Mouse (Mus musculus) left cerebral cortex, postnatal 36 days (tissue): Measurements from ENCODE around the gene Alg12. TPM values are rescaled to one million over a fixed set of nuclear protein-coding genes. Genes with fewer than 3 reads are reported as not detected.
A peak's percentile ranks its signal among the peaks of the same experiment; 100 is the strongest.
"Not testable (repeated sequence)": the region's sequence is repeated elsewhere in the genome, so short reads cannot be mapped to it uniquely, and the experiment has no call there.

Experiments used
- DNase-seq, 2 experiments: peaks; one replicate each; pipeline ENCODE4 v3.0.0; 2021 to 2022; ENCODE audit warnings: low spot score in 2 of 2, mixed read lengths in 1 of 2
- intact Hi-C: fragments of 180-260 bp; cut with DNase I; formaldehyde crosslinking; loops from one replicate; pipeline ENCODE4 v1.15.1; 2025
- total RNA-seq, 2 experiments: library from RNA; stranded (reverse); gene quantifications; 2 replicates each; pipeline ENCODE4 v1.2.3; 2021

Gene Alg12
- total RNA-seq, 2 experiments from 2014 or later, result 12.8 to 15.7 TPM

DNA sequence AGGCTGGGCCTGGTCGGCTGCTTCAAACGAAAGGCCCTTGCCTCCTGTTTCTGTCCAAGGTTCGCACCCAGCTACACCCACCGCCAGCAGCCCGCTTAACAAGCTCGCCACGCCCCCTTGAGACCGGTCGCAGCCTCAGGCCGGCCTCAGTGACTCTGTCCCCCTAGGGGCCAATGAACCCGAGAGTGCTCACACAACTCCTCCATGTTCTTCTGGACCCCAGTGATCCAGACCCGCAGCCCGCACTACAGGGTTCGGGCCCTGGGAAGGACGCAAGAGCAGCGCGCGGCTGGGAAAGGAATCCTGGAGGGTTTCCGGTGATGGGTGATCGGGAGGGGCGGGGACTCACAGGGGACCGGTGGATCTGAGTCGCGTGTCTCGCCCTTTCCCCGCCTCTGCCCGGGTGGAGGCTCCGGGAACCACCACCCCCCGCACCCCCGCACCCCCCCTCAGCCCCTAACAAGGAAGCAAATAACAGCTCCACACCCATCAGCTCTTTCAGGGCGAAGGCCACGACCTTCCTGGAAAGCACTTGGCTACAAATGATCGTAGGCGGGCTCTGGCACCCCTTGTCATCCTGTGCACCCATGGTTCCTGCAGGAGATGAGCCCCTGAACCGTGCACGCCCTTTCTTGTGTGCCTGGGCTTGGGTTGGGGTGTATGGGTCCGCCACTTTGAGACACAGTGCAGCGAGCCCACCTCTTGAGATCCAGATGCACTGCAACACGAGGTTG lies 18.2 kb upstream of the Alg12 start:
- intact Hi-C loops, result no loop called here
- DNase-seq, result peak; percentile 53 to 55

- intact Hi-C loops, result no loop called here
- DNase-seq, result no peak
Measured at GRCm38 (mm10) chr15:88836571-88836970, 17.5 kb upstream of the Alg12 start.

DNA sequence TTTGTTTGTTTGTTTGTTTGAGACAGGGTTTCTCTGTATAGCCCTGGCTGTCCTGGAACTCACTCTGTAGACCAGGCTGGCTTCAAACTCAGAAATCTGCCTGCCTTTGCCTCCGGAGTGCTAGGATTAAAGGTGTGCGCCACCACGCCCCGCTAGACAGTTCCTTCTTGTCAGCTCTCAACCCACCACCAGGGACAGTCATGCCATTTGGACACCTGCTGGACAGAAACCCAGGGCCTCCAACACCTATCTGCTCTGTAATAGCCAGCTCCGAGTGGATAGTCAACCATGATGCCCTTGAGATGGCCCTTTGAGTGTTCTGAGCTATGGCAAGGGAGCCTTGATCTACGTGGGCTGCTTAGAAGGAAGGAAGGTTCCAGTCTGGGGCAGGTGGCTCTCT lies 16.9 kb upstream of the Alg12 start:
- DNase-seq, result no peak
- intact Hi-C loops, result no loop called here

GRCm38 (mm10) chr15:88832536-88832935 lies 13.4 kb upstream of the Alg12 start:
- DNase-seq, result no peak
- intact Hi-C loops, result no loop called here

DNA sequence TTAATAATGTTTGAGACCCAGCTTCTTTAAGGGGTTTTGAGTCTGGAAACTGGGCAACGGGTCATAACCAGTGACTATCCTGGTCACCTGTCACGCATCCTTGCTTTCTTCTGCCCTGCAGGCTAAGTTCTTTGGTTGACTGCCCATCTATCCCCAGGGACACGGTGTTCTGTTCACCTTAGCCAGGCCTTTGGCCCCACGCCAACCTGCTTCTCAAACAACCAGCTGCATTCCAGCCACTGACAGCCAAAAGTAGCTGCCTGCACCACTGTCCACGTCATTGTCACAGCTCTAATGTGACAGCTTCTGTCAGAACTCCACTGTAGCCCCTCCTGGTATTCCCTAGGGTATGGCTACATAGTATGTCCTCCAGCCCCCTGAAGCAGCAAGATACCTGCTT lies 12.4 kb upstream of the Alg12 start:
- intact Hi-C loops, result no loop called here
- DNase-seq, result no peak

DNA sequence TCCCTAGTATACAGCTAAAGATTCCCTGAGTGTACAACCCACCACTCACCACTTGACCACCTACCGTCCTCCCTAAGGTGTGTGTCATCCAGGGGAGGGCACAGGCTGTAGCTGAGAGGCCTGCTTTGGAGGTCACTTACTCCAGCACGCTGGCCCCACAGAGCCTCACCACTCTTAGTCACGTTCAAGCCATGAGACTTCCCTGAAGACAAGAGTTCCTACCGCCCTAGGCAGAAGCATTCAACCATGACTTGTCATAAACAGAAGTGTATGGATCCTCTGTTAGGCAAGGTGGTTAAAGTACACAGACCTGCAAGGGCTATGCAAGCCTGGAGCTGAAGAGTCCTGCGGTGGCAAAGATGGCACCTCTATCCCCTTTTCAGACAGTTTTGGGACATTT lies 11.6 kb upstream of the Alg12 start:
- intact Hi-C loops, result no loop called here
- no peak for DNase-seq

DNA sequence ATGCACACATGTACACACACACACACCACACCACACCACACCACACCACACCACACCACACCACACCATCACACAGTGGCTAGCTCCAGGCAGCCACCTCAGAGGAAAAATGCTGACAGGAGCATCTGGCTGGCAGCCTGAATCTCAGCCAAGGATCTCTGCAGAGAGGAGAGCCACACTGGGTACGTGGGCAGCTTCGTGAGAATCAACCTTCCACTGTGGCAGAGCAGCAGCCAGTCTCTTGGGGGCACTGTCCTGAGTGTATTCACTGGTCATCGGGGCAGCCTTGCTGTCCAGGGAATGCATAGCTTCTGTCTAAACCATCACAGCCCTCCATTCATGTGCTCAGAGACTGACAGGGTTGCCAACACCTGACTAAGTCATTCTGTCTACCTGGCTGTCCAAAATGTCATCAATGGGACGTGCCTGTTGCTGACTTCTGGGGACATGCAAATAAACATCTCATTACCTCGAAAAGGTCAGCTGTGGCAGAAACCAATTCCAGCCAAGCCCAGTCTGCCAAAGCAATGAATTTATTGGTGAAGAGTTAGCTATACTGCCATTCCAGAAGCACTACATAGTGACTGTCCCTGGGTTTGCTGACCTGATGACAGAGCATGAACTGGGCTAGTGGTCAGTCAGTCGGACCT lies 10.8 kb upstream of the Alg12 start:
- DNase-seq, result peak; percentile 41 to 43

DNA sequence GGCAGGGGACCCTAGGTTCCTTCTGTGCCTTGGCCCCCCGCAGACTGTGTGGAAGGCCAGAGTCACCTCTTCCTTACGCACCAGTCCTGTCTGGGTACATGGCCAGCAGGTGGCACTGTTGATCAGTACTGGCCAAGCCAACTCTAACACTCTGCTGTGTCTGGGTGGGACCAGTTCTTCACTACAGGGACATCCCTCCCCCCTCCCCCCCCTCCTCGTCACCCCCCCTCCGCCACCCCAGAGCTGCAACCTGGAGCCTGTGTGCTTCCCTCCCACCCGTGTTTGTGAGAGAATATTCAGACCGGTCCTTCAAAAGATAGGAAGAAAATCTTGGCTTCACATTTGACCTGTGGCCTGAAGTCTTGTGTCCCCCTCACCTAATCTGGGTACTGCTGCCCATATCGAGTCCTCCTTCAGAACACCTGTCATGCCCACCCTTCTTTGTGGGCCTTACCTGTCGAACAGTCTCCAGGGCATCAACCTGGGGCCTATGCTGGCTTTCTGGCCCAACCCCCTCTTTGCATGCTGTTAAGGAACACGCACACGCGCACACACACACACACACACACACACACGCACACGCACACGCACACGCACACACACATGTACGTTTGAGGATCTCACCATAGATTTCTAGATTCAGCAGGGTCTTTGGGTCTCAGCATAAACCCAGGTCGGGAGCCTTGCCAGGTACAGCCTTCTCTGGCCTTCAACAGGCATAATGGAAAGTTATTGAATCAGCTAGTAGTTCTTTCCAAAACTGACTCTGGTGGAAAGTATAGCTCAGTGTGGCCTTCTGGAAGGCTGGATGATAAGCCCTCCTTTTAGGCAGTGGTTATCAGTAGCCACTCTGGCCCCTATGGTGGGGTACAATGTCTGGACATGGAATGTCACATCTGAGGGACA lies 9.9 kb upstream of the Alg12 start:
- DNase-seq, result peak; percentile 79 to 87
- intact Hi-C loops, result loop anchor here (1.0 to 10.0 kb wide), 4 partner anchors 33 to 226 kb away; partner anchors contain the start of genes Panx2 and Pim3

More for the DNA sequence above, 10.8 kb upstream of the Alg12 start:
- intact Hi-C loops, result loop anchor here (5.0 to 10.0 kb wide), 2 partner anchors 32 to 225 kb away; partner anchors contain the start of genes Panx2 and Pim3

DNA sequence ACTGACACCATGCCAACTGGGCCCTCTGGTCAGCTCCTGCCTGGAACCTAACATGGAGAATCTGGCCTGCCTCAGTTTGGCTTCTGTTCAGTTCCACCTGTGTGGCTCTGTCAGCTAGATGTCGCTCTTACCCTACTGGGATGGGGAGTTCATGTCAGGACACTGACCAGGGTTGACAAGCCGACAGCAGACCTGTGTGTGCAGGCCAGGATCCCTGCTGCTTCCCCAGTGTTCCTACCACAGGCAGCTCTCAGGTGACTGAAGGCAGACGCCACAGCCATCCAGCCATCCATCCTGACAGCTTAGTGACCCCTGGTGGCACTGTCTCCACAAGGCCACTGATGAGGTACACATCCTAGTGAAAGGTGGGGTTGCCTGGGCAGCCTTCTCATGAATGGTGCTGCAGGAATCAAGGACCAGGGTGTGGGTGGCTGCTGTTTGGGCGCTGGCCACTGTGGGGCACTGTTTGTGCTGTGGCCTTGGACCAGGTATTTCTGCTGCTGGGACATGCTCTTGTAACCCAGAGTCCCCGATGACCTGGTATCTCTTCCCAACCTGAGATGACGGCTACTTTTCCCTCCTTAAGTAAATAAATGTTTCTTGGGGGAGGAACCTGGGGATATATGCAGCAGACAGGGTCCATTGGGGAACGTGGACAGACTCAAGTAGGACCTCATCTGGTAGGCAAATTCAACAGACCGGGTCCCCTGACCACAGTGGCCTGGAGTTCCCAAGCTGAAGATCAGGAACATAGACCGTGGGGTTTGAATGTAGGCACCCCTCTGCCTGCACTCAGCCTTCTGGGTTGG lies 9.1 kb upstream of the Alg12 start:
- intact Hi-C loops, result loop anchor here (1.0 to 10.0 kb wide), 4 partner anchors 34 to 227 kb away; partner anchors contain the start of genes Panx2 and Pim3
- DNase-seq, result peak in 1 of 2 experiments; percentile 38

DNA sequence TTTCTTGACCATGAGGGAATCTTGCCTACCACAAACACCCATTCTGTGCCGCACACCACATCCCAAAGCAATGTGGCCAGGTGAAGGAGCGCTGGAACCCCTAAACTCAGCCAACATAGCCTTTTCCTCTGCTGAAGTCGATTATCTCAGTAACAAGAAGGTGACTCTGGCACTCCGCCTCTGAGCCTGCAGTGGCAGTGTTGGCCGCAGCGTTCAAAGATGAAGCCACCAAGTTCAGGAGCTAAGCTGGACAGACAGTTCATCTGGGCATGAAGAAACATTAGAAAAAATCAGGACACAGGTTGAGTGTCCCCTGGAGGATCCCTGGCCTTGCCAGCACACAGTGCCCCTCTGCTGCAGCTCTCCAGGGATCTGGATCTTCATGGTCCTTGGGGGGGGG lies 8.3 kb upstream of the Alg12 start:
- intact Hi-C loops, result loop anchor here (5.0 to 10.0 kb wide), 2 partner anchors 35 to 227 kb away; partner anchors contain the start of genes Panx2 and Pim3
- DNase-seq, result no peak

DNA sequence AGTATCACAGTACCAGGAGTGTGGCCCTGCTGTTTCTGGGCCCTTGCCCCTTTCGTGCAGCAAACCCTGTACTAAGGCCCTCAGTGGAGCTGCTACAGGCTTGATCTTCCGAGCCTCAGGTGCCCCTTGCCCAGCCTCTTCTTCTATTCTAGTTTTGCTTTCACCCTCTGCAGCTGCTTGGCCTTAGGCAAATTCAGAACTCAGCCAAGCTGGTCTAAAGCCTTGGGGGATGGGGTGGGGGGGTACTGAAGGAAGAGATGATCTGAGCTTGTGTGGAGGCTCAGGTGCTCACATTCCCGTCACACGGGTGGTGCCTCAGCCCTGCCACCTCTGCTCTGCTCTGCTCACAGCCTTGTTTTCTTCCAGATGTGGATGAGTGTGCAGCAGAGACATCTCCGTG lies 4.3 kb upstream of the Alg12 start:
- no peak for DNase-seq
- intact Hi-C loops, result loop anchor here (10.0 kb wide), 1 partner anchor 231 kb away; the partner anchor contains the start of gene Panx2

- intact Hi-C loops, result loop anchor here (10.0 kb wide), 1 partner anchor 232 kb away; the partner anchor contains the start of gene Panx2
- DNase-seq, result no peak
Measured at GRCm38 (mm10) chr15:88822513-88822912, 3.4 kb upstream of the Alg12 start.

GRCm38 (mm10) chr15:88821403-88821802 lies 2.3 kb upstream of the Alg12 start:
- intact Hi-C loops, result loop anchor here (10.0 kb wide), 1 partner anchor 233 kb away; the partner anchor contains the start of gene Panx2
- no peak for DNase-seq

GRCm38 (mm10) chr15:88819906-88820303 lies 787 bp upstream of the Alg12 start:
- intact Hi-C loops, result loop anchor here (10.0 kb wide), 1 partner anchor 235 kb away; the partner anchor contains the start of gene Panx2
- DNase-seq, result no peak

DNA sequence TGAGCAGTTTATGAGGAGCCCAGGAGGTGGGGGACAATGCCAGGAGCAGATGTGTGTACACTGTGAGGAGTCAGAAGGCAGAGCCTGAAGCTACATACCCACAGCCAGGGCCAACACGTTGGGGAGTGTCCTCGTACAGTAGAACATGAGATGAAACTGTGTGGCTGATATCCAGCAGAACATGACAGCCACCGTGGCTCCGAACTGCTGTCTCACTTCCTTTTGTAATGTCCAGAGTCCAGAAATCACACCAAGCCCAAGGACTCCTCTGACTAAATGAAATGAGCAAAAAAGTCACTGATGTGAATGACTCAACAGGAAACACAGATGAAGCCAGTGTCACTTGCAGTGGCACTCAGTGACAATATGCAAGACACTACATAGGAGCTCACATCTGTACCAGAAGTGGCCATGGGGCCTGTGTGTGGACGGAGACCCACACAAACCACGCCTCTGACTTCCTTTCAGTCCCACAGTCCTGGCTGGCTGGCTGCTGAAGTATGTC lies 3.9 kb downstream of the Alg12 start:
- DNase-seq, result no peak
- intact Hi-C loops, result no loop called here

- DNase-seq, result no peak
- intact Hi-C loops, result no loop called here
Measured at GRCm38 (mm10) chr15:88814411-88815047, 4.6 kb downstream of the Alg12 start.

- DNase-seq, intact Hi-C loops: not testable (repeated sequence)
Measured at GRCm38 (mm10) chr15:88813873-88814272, 5.2 kb downstream of the Alg12 start.

DNA sequence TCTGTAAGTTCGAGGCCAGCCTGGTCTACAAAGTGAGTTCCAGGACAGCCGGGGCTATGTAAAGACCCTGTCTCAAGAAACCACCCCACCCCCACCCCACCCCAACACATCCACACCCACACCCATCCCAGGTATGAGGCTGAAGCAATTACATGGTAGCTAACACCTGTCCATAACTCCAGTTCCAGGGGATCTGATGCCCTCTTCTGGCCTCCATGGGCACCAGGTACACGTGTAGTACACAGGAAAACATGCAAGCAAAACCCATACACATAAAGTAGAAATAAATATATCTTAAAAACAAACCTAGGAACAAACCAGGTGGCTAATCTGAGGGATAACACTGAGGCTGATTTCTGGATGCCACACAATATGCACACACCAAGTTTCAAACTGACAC lies 5.9 kb downstream of the Alg12 start:
- intact Hi-C loops, result no loop called here
- DNase-seq, result no peak
